Mouse (Mus musculus) ES-Bruce4 (cell line): ENCODE results near the gene Lmnb2.

Experiments used
- CTCF ChIP-seq: IDR thresholded peaks from one replicate; pipeline ENCODE4 v1.8.1; 2011; ENCODE audit warnings: low read depth, low read length
- EP300 ChIP-seq: IDR thresholded peaks from 2 replicates; pipeline ENCODE4 v1.6.1; 2011; ENCODE audit warnings: low read depth, low read length; ENCODE audit not compliant: insufficient read depth
- POLR2A ChIP-seq: IDR thresholded peaks from one replicate; pipeline ENCODE4 v1.8.1; 2011; ENCODE audit warnings: low read length; ENCODE audit not compliant: insufficient read depth

DNA sequence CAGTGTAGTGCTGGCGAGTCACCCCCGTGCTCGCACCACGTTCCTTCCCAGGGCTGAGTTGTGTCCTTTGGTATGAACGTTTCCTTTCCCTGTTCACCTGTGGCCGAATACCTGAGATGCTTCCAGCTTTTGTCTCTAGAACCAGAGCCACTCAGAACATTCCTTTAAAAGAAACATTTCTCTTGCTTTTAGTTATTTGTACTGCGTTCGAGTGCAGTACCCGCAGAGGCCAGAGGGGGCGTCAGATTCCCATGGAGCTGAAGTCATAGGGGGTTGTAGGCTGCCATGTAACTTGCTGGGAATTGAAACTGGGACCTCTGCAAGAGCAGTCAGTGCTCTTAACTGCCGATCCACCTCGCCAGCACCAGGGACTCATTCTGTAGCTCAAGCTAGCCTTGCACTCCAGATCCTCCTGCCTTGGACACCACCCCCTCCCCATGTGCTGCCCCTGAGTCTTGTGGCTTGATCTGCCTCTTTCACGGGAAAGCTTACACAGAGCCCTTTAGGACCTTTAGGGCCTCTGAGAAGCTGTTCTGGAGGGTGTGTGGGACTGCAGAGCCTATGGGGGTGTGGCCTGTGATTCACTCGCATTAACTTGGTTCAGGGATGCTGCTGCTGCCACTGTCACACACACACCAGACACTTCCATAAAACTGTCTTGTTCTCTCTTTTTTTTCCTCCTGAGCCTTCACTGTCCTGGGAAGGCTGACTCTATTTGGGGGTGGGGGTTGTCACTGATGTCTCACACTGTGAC is 28.8 kb upstream of the Lmnb2 start:
- TF ChIP-seq CTCF (no peak), POLR2A (no peak), EP300 (no peak)
